Mouse (Mus musculus): ENCODE measurements at regions not wholly inside any gene's neighbourhood (a gene's known extent, or its start where the extent isn't known, plus 50 kb on each side); places are given as distances from the start of the nearest gene placed in this dataset.
A peak's percentile ranks its signal among the peaks of the same experiment; 100 is the strongest.

DNA sequence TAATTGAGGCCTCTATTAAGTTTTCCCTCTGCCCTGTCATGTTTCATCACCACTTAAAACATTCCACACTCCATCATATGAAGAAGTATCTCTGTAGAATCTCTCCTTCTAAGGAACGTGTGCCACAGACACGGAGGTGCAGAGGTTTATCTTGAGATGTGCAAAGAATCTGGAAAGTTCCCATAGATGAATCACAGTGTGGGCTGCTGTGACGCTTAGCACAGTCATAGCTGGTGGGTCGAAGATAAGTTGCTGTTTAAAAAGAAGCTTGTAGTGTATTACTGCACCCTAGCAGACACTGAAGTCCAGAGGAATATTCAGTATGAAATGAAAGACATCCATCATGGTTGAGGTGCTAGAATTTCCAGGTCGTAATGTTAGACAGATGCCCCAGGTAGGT, 179.9 kb upstream of the 4930583I09Rik start:
- no peak for DNase-seq (ENCODE audit: low spot score in 2 of 2)

DNA sequence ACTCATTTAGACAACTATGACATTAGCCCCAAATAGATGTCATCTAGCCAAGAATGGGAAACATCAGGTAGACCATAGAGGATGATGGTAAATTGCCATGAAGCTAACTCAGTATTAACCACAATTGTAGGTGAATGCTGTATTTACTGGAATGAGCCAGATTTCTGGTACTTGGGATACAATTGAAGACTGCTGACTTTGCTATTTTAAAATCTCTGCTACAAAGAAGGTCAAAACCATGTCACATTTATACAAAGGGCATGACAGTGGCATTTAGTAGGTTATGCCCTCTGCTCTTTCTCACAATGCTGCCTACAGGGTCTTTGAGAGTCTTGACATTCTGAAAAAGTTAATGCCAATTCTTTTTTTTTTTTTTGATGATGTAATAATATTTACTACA, 178.8 kb upstream of the 4930583I09Rik start:
- DNase-seq (ENCODE audit: low spot score in 2 of 2) = no peak

DNA sequence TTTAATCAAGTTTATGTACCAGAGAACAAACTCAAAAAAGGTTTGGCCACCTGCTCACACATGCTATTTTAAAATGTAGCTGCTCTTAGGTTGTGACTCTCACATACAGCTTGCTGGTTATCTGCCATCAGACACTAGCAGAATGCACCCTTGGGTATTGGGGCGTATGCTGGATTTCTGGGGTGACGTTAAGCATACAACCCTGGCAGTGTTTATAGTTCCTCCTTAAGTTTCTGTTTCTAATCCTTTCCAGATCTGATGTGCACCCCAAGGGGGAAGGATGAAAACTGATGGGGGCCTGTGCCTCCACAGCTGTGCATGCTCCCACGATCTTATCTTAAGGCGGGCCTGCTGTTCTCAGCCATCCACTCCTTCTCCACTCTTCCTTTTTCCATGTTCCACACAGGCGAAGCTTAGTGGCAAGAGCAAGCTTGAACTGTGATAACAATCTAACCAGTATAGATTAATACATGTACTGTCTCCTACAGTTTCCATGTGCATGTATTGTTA, 164.8 kb upstream of the 4930583I09Rik start:
- DNase-seq (ENCODE audit: low spot score in 2 of 2) = no peak

DNA sequence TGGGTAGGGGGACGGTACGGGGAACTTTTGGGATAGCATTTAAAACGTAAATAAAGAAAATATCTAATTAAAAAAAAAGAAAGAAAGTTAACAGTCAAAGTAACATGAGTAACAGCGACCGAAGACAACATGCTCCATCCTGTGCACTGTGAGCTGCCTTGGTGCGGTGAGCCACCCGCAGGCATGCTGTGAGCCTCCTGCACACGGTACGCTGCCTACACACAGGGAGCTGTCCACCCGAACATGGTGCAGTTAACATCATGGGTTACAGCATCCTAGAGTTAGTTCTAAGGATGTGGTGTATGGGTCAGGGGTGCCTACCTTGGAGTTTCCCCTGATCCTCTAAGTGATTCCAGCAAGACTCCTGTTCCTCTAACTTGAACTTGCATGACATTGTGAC, 158.6 kb upstream of the 4930583I09Rik start:
- no peak for DNase-seq (ENCODE audit: low spot score in 2 of 2)

DNA sequence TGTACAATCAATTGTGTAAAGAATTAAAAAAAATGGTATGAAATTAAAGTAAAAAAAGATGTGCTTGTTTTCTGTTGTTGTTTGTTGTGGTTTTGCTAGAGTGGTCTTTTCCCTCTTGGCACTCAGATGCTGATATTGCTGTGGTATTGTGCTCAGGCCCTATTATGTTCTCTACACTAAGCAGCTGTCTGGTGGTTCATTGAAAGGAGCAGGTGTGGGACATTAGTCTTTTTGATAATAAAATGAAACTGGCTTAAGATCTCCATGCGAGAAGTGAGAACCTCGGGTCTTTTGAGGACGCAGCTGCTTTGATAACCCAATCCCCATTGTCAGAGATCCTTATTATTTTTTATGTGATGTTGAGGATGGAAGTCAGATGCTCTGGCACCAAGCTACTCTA, 155.4 kb upstream of the 4930583I09Rik start:
- DNase-seq (ENCODE audit: low spot score in 2 of 2) = no peak

DNA sequence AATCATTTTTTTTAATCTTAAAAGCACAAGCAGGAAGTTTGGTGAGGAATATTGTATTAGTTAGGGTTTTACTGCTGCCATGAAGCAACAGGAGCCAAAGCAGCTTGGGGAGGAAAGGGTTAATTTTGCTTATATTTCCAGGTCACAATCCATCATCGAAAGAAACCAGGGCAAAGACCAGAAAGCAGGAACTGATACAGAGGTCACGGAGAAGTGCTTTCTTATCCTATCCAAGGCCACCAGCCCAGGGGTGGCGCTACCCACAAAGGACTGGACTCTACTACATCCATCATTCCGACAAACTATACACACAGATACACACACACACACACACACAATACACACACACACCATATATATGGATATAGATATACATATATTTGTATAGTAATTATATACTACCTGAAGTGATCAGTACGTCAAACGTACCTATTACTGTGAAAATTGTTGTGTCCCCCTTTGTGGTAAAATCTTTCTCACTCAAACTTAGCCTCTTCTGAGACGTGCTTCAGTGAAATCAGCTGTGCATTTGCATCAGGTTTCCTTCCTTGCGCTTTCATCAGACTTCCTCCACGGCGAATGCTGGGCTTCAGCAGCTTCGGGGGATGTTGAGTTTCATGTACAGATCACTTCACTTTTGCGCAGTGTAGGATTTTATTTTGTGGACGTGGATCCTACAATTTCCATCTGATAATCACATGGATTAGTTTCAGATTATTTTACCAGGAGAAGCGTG, 148.6 kb upstream of the 4930583I09Rik start:
- no peak for DNase-seq (ENCODE audit: low spot score in 2 of 2)

DNA sequence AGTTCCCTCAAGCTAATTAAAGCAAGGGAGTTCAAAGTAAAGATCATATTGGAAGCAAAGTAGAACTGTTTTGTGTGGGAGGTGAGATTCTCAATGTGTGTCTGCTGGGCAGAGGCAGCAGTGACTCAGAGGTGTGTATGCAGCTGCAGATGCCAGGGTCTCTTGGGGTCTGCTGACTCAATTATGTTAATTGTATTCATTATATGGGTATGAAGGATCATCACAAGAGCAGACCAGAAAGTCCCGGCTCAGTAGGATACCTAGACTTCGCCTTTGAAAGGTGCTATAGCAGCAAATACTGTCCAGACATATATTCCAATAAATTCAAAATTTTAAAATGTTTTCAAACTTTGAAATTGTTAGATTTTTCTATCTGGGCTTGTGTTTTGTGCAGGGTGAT, 147.6 kb upstream of the 4930583I09Rik start:
- DNase-seq (ENCODE audit: low spot score in 2 of 2) = no peak

DNA sequence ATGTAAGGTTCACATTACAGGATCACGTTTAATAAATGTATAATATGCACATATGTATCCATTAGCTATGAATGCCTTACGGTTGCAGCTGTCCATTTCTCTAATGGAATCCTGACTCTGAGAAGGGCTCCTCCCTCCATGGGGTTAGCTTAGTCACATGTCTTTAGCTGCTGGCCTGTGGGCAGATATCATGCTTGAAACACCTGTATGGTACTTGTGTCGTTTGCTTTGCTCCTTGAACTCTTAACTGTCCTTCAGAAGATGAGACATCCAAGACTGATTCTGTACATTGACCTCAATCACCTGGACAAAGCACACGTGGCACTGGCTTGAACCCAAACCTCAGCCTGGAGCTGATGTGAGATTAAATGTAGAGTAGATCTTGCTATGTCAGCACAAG, 128.3 kb upstream of the 4930583I09Rik start:
- no peak for DNase-seq (ENCODE audit: low spot score in 2 of 2)

DNA sequence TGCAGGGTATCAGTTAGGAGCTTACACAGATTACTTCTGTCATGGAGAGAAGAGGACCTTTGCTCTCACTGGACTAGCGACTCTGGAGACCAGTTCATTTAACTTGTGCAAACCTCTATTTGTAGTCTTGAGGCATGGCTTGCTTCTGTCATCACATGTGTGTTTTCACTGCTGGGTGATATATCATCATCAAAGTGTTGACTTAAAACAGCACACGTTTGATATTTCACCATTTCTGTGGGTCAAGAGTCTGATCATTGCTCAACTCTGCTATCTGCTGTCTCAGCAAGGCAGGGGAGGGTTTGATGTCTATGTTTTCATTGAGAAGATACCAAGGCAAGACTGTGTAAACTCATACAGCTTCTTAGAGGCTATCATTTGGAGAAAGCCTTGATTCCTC, 126.0 kb upstream of the 4930583I09Rik start:
- no peak for DNase-seq (ENCODE audit: low spot score in 2 of 2)

DNA sequence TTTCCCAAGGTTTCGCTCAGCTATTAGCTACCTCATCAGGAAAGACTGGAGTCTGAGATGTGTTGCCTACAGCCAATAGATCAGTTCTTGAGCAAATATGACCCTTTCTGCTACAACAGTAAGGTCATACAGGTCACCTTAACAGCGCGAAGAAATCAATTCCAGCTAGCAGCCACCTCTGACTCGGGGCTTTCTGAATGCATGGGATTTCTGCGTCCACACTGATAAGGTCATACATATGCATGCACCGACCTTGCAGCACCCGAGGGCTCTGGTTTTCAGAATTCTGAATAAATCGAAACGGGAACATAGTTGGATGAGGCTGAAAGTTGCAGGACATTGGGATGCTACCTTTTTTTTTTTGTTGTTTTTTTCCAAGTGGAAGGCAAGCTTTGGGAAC, 121.6 kb upstream of the 4930583I09Rik start:
- DNase-seq (ENCODE audit: low spot score in 2 of 2) = no peak

DNA sequence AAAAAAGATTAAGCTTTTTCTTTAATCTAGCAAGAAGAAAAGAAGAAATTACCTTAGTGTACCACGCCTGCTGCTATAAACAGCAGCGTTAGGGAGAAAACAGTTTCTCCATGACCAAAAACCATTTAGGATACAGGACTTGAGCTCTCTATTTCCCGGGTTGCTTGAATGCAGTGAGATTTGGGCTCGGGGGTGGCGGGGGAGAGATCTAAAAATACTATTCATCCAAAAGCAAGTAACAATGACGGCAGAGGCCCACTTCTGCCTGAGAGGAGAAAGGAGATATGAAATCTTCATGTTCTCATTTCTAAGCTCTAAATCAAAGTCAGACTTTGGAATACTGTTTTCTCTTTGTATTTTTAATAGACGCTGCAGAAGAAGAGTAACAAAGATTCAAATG, 120.6 kb upstream of the 4930583I09Rik start:
- DNase-seq (ENCODE audit: low spot score in 2 of 2) = no peak

DNA sequence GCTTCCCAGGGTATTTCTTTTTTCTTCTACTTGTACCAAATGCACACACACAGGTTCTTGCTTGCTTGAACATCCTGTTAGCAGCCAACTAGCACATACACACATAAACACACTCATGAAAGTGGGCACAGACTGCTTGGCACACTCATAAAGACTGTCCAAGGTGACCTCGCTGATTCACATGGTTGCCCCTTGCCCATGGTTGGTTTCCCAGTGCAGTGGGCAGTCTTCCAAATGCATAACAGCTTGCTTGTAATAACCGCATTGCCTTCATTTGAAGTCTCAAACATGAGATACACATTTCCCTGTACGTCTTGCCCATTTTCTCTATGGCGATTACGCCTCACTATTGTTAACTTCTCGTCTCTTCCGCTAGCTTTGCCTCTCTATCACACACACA, 117.4 kb upstream of the 4930583I09Rik start:
- peak in 1 of 2 experiments; percentile 21 for DNase-seq (ENCODE audit: low spot score in 2 of 2)

DNA sequence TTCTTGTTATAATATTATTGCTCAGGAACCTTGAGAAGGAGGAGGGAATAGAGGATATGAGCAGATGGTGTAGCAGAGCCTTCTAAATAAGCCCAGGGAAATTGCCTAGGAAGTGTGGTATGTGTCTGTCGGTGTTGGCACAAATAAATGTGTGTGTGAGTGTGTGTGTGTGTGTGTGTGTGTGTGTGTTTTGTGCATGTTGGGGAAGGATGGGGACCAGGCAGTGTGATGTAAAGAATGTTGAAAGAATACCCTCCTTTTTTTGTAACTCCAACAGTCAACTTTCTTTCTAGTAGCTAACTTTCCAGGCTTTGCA, 115.7 kb upstream of the 4930583I09Rik start:
- no peak for DNase-seq (ENCODE audit: low spot score in 2 of 2)

DNA sequence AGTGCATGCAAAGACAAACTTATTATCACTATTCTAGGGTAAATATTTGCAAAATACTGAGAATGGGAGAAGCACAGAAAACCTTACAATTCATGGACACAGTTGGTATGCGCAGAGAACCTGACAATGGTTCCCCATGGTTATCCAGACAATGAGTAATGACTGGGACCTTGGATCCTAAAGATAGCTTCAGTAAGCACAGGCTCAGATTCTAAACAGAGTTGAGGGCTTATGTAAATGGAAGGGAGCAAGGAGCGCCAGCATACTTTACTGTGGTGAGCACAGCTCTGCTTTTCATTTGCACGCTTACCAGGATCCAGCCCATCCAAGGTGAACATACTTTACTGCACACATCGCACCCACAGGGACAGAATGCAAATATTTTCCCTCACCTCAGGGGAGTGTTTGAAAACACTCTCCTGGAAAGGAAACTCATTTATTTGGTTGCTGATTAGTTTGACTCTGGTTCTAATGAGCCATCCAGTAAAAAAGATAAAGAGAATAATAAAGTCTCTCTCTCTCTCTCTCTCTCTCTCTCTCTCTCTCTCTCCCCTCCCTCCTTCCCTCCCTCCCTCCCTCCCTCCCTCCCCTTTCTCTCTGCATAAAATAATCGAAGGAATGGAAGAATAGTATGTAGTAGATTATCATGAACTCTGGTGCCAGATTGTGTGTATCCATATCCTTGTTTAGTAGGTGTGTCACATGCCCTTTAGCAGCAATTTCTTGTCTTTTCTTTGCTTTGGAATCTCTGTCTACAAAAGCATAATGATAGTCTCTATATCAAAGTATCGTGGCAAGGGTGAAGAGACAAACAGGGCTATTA, 115.1 kb upstream of the 4930583I09Rik start:
- DNase-seq (ENCODE audit: low spot score in 2 of 2) = no peak

DNA sequence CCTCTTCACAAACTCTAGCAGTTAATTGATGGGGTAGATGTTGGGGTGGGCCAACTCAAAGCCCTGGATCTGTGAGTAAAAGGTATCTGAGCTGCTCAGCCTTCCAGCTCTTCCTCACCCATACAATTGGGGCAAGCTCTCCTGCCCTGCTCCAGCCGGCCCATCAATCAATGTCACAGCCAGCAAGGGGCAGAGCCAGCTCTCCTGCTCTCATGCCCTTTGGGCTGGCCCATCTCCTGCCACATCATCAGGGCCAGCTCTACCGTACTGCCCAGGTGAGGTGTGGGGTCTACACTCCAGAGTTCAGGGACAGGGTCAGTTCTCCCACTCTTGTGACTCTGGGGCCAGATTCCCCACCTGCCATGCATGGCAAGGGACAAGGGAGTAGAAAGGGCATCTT, 107.3 kb upstream of the 4930583I09Rik start:
- no peak for DNase-seq (ENCODE audit: low spot score in 2 of 2)

DNA sequence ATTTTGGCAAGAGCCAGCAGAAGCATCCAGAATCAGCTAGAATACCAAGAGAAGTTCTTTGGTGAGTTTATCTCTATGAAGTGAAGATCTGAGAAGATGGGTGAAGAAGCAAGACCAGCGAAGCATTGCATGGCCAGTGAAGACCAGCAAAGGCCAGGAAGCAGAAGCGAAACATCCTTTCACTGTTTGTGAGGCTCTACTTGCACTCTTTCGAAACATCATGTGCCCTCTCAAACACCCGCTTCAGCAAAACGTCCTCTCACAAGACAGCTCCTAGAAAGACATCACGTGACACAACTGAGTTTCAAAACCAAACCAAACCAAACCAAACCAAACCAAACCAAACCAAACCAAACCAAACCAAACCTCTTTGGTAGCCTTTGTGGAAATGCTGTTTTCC, 105.7 kb upstream of the 4930583I09Rik start:
- DNase-seq (ENCODE audit: low spot score in 2 of 2) = no peak

DNA sequence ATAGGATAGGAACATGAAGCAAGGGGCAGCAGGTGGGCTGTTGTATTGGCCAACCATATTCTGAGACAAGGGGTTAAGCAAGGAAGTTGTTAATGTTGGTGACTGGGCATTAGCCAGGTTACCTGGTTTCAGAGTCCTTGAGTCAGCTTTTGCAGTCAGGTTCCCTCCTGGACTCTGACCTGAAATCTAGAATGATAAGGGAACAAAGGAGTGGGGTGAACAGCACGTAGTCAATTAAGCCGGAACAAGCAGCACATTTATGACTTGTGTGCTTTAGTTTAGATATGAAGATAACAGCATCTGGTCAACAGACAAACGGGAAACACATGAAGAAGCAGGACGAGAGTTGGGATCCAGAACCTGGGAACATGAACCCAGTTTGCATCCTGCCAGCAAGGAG, 99.8 kb upstream of the 4930583I09Rik start:
- DNase-seq (ENCODE audit: low spot score in 2 of 2) = no peak

DNA sequence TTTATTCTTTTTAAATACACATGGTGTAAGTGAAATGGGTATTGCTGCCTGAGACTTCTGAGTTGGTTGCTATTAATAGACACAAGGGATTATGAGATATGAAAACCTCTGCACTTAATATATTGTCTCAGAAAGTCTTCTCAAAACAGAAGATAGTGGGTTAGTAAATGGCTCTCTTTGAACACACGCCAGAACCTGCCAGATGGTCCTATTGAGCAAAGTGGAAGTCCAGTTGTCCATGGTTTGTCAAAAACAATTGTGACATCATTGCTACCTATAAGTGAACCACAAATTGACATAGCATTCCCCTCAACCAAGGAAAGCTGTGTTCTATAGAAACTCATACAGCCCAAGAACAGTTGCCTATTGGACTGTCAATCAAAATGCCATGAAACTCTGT, 98.5 kb upstream of the 4930583I09Rik start:
- no peak for DNase-seq (ENCODE audit: low spot score in 2 of 2)

DNA sequence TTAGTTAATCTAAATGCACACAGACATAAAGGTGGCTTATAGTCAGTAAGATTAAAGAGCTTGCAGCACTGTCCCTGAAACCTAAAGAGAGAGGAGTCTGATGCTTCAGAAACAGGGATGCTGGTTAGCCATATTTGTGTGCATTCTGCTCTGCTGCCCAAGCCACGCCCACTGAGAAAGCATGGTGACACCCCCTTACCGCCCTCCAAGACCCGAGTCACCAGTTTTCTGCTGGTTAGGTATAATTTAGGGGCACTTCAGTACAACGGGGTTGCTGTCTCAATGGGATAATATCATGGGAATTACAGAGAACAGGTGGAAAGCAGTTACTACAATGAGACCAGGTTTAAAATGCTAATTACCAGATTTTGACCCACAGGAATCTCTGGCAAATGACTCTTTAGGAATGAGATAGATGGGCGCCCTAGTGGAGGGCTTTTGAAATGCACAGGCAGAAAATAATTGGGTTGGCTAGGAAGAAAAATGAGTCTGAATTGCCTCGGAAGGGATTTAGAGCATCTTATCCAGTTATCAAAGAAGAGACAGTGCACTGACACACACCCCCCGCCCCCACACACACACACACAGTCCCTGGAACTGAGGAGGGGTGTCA, 95.1 kb upstream of the 4930583I09Rik start:
- no peak for DNase-seq (ENCODE audit: low spot score in 2 of 2)

DNA sequence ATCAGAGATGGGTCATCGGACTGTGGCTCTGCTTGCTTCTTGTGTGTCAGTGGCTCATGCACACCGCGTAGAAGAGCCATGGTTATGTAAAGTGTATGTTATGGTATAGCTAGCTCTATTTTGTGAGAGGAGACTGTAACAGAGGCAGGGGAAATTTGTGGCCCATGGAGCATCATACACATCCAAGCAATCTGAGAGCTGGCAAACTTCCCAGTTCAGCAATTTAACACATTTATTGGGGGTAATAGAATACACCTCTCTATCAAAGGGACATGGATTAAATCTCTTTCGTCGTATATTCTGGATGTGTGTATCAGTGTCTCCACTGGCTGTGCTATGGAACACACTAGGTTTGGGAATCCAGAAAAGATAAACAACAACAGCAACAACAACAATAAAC, 87.9 kb upstream of the 4930583I09Rik start:
- DNase-seq (ENCODE audit: low spot score in 2 of 2) = no peak

DNA sequence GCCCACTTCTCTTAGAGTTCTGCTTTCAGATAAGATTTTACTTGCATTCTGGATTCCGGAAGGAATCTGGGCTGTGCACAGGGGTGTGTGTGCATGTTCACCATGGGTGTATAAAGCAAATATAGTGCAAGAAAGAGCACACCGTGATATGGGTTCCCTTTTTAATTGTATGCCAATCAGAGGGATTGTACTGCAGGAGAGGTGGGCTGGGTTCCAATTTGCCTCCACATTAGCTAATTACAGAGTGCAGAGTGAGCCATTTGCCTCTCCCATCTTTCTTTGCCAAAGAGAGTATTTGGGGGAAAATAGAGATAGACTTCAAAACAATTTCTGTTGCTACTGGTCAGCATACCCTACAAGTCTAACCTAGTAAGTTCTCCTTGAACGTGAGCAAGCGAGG, 86.4 kb upstream of the 4930583I09Rik start:
- no peak for DNase-seq (ENCODE audit: low spot score in 2 of 2)

DNA sequence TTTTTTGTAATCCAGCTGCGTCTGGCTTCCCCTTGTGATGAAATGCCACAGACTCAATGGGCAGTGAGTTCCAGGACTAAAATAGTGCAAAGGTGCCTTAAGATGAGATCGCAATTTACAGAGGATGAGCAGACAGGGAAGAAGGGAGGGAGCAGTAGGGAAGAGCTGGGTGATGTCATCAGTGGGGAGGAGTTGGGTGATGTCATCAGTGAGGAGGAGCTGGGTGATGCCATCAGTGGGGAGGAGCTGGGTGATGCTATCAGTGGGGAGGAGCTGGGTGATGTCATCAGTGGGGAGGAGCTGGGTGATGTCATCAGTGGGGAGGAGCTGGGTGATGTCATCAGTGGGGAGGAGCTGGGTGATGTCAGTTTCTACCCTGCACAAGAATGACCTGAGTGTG, 84.4 kb upstream of the 4930583I09Rik start:
- DNase-seq (ENCODE audit: low spot score in 2 of 2) = no peak

DNA sequence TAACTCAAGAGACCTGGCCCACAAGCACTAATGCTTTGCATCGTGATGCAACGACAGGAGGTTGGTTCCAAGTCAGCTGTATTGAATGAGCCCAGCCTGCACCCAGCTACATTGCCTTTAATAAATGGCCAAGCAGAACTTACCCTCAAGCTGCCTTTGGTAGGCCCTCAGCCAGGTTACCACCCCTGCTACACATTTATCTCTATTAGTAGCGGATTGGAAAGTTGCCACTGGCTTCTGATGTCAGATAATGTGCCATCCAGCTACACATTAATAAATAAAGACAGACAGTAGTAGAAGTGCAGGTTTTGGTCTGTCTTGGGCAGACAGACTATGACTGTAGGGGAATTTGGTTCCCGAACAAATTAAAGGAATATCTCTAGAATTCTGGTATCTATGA, 82.0 kb upstream of the 4930583I09Rik start:
- DNase-seq (ENCODE audit: low spot score in 2 of 2) = no peak

Measured in cerebellum, postnatal 4 days (tissue).